Mouse (Mus musculus) midbrain, embryonic 13.5 days (tissue): ENCODE data around the gene Susd1. TPM values are rescaled to one million over a fixed set of nuclear protein-coding genes. Genes with fewer than 3 reads are reported as not detected.

Experiments used
- ATAC-seq: fragments of 200-750 bp; cut with Nextera tagmentation; 2 replicates; pipeline ENCODE4 v1.8.0; 2017; ENCODE audit warnings: mild to moderate bottlenecking, moderate TSS enrichment, moderate library complexity
- H3K27ac ChIP-seq: fragments of 300-500 bp; sonication (generic); 2 replicates; pipeline ENCODE4 v1.5.1; 2015; ENCODE audit warnings: inconsistent platforms, mild to moderate bottlenecking, moderate library complexity
- H3K27me3 ChIP-seq: fragments of 300-500 bp; sonication (generic); 2 replicates; pipeline ENCODE4 v1.6.1; 2015; ENCODE audit warnings: mild to moderate bottlenecking, inconsistent platforms
- H3K36me3 ChIP-seq: fragments of 300-500 bp; sonication (generic); 2 replicates; pipeline ENCODE4 v1.6.1; 2015; ENCODE audit warnings: mild to moderate bottlenecking, inconsistent platforms
- H3K4me1 ChIP-seq: fragments of 300-500 bp; sonication (generic); replicated peaks from 2 replicates; pipeline ENCODE4 v1.6.1; 2015; ENCODE audit warnings: inconsistent platforms
- H3K4me2 ChIP-seq: fragments of 300-500 bp; sonication (generic); replicated peaks from 2 replicates; pipeline ENCODE4 v1.6.1; 2015; ENCODE audit warnings: moderate library complexity, mild to moderate bottlenecking, inconsistent platforms
- H3K4me3 ChIP-seq: fragments of 300-500 bp; sonication (generic); replicated peaks from 2 replicates; pipeline ENCODE4 v1.5.1; 2015; ENCODE audit warnings: mild to moderate bottlenecking, inconsistent platforms
- H3K9ac ChIP-seq: fragments of 300-500 bp; sonication (generic); replicated peaks from 2 replicates; pipeline ENCODE4 v1.6.1; 2015; ENCODE audit warnings: mild to moderate bottlenecking, inconsistent platforms
- H3K9me3 ChIP-seq: fragments of 300-500 bp; sonication (generic); 2 replicates; pipeline ENCODE4 v1.6.1; 2016; ENCODE audit warnings: mild to moderate bottlenecking, inconsistent platforms
- WGBS: fragments of 180-500 bp; shearing (Covaris S2); methylation state at CpG from one replicate; pipeline ENCODE4 v1.1.7; 2015; 5-methylcytosine and 5-hydroxymethylcytosine counted together
- polyA plus RNA-seq: library from polyadenylated mRNA; unstranded; fragments of >200 nt; fragmentation: Nextera tagmentation; extraction: Ambion mirVana; gene quantifications from 2 replicates; pipeline ENCODE4 v1.2.1, GENCODE M21; 2015

The Susd1 gene
- polyA plus RNA-seq, 1 experiment from 2014 or later: 1.4 TPM

GRCm38 (mm10) chr4:59335101-59335500, 103.3 kb downstream of the Susd1 start:
- WGBS: 32% methylated on average over 7 of the region's 7 CpGs
- Histone ChIP-seq H3K27me3 (no peaks in the 10 kb centered on the region; the same call in 1 of the 2 replicates), H3K9me3 (no peaks in the 10 kb centered on the region), H3K9ac (no peak overlapping the region), H3K4me3 (no peak overlapping the region), H3K4me1 (peaks cover 20% of the 10 kb centered on the region), H3K4me2 (no peak overlapping the region), H3K36me3 (no peaks in the 10 kb centered on the region), H3K27ac (no peak overlapping the region)
- no peak for ATAC-seq

GRCm38 (mm10) chr4:59334236-59334635, 104.2 kb downstream of the Susd1 start:
- H3K4me2 ChIP-seq: no peak overlapping the region
- H3K9ac ChIP-seq: no peak overlapping the region
- ATAC-seq: no peak
- H3K9me3 ChIP-seq: no peaks in the 10 kb centered on the region
- H3K27me3 ChIP-seq: no peaks in the 10 kb centered on the region; the same call in 1 of the 2 replicates
- H3K4me1 ChIP-seq: peaks cover 20% of the 10 kb centered on the region
- H3K36me3 ChIP-seq: no peaks in the 10 kb centered on the region
- no peak overlapping the region for H3K27ac ChIP-seq
- no peak overlapping the region for H3K4me3 ChIP-seq
- 95% methylated on average over 4 of the region's 4 CpGs for WGBS

- ATAC-seq: no peak
- no peaks in the 10 kb centered on the region for H3K36me3 ChIP-seq
- H3K4me1 ChIP-seq: peaks cover 20% of the 10 kb centered on the region
- H3K27ac ChIP-seq: no peak overlapping the region
- no peaks in the 10 kb centered on the region; the same call in 1 of the 2 replicates for H3K27me3 ChIP-seq
- WGBS: 95% methylated on average over 14 of the region's 14 CpGs
- no peaks in the 10 kb centered on the region for H3K9me3 ChIP-seq
- no peak overlapping the region for H3K4me3 ChIP-seq
- H3K4me2 ChIP-seq: no peak overlapping the region
- H3K9ac ChIP-seq: no peak overlapping the region
Observed at GRCm38 (mm10) chr4:59333424-59333895, 105.0 kb downstream of the Susd1 start.

- Histone ChIP-seq H3K36me3 (no peaks in the 10 kb centered on the region), H3K27ac (no peak overlapping the region), H3K4me1 (peaks cover 20% of the 10 kb centered on the region), H3K27me3 (no peaks in the 10 kb centered on the region; the same call in 1 of the 2 replicates), H3K9ac (no peak overlapping the region), H3K4me3 (no peak overlapping the region), H3K4me2 (no peak overlapping the region), H3K9me3 (no peaks in the 10 kb centered on the region)
- ATAC-seq: no peak
- 94% methylated on average over 9 of the region's 9 CpGs for WGBS
Observed at GRCm38 (mm10) chr4:59332691-59333423, 105.6 kb downstream of the Susd1 start.

GRCm38 (mm10) chr4:59332089-59332488, 106.3 kb downstream of the Susd1 start:
- 63% methylated on average over 5 of the region's 5 CpGs for WGBS
- Histone ChIP-seq H3K4me2 (no peak overlapping the region), H3K4me1 (peaks cover 20% of the 10 kb centered on the region), H3K9me3 (no peaks in the 10 kb centered on the region), H3K9ac (no peak overlapping the region), H3K36me3 (no peaks in the 10 kb centered on the region), H3K4me3 (no peak overlapping the region), H3K27me3 (no peaks in the 10 kb centered on the region; the same call in 1 of the 2 replicates), H3K27ac (no peak overlapping the region)
- ATAC-seq: no peak

GRCm38 (mm10) chr4:59331633-59332032, 106.8 kb downstream of the Susd1 start:
- peaks cover 20% of the 10 kb centered on the region for H3K4me1 ChIP-seq
- H3K4me2 ChIP-seq: no peak overlapping the region
- H3K36me3 ChIP-seq: no peaks in the 10 kb centered on the region
- 0 out of 2 replicates have a peak, but pooled peaks have one; percentile 46 for ATAC-seq
- H3K9ac ChIP-seq: no peak overlapping the region
- H3K9me3 ChIP-seq: no peaks in the 10 kb centered on the region
- H3K27ac ChIP-seq: no peak overlapping the region
- no peak overlapping the region for H3K4me3 ChIP-seq
- WGBS: 78% methylated on average over 9 of the region's 9 CpGs
- H3K27me3 ChIP-seq: no peaks in the 10 kb centered on the region; the same call in 1 of the 2 replicates

- no peak overlapping the region for H3K27ac ChIP-seq
- no peaks in the 10 kb centered on the region; the same call in 1 of the 2 replicates for H3K27me3 ChIP-seq
- peaks cover 16% of the 10 kb centered on the region for H3K4me1 ChIP-seq
- no peak for ATAC-seq
- no peaks in the 10 kb centered on the region for H3K9me3 ChIP-seq
- H3K4me3 ChIP-seq: no peak overlapping the region
- H3K36me3 ChIP-seq: no peaks in the 10 kb centered on the region
- no peak overlapping the region for H3K9ac ChIP-seq
- WGBS: 32% methylated on average over 10 of the region's 10 CpGs
- no peak overlapping the region for H3K4me2 ChIP-seq
Observed at GRCm38 (mm10) chr4:59330961-59331604, 107.3 kb downstream of the Susd1 start.

- Histone ChIP-seq H3K27ac (no peak overlapping the region), H3K4me3 (no peak overlapping the region), H3K9me3 (no peaks in the 10 kb centered on the region), H3K27me3 (no peaks in the 10 kb centered on the region; the same call in 1 of the 2 replicates), H3K36me3 (no peaks in the 10 kb centered on the region), H3K4me1 (peaks cover 13% of the 10 kb centered on the region; the same call in 1 of the 2 replicates), H3K9ac (no peak overlapping the region), H3K4me2 (no peak overlapping the region)
- 84% methylated on average over 19 of the region's 19 CpGs for WGBS
- no peak for ATAC-seq
Observed at GRCm38 (mm10) chr4:59329461-59330304, 108.8 kb downstream of the Susd1 start.

- Histone ChIP-seq H3K9ac (no peak overlapping the region), H3K27ac (no peak overlapping the region), H3K4me1 (peaks cover 13% of the 10 kb centered on the region; the same call in 1 of the 2 replicates), H3K27me3 (no peaks in the 10 kb centered on the region; the same call in 1 of the 2 replicates), H3K4me2 (no peak overlapping the region), H3K4me3 (no peak overlapping the region), H3K9me3 (no peaks in the 10 kb centered on the region), H3K36me3 (no peaks in the 10 kb centered on the region)
- 90% methylated on average over 7 of the region's 7 CpGs for WGBS
- no peak for ATAC-seq
Observed at GRCm38 (mm10) chr4:59328821-59329220, 109.6 kb downstream of the Susd1 start.

GRCm38 (mm10) chr4:59327986-59328385, 110.4 kb downstream of the Susd1 start:
- no peak overlapping the region for H3K4me3 ChIP-seq
- H3K9ac ChIP-seq: no peak overlapping the region
- H3K27ac ChIP-seq: no peak overlapping the region
- no peaks in the 10 kb centered on the region for H3K36me3 ChIP-seq
- no peak overlapping the region for H3K4me2 ChIP-seq
- WGBS: 94% methylated on average over 5 of the region's 5 CpGs
- no peaks in the 10 kb centered on the region; the same call in 1 of the 2 replicates for H3K27me3 ChIP-seq
- H3K4me1 ChIP-seq: peaks cover 13% of the 10 kb centered on the region; the same call in 1 of the 2 replicates
- H3K9me3 ChIP-seq: no peaks in the 10 kb centered on the region
- ATAC-seq: no peak

- WGBS: 90% methylated on average over 6 of the region's 6 CpGs
Observed at GRCm38 (mm10) chr4:59326031-59326760, 112.2 kb downstream of the Susd1 start.

More at GRCm38 (mm10) chr4:59326031-59326760, 112.2 kb downstream of the Susd1 start:
- H3K27me3 ChIP-seq: no peaks in the 10 kb centered on the region
- H3K27ac ChIP-seq: no peak overlapping the region
- H3K9me3 ChIP-seq: no peaks in the 10 kb centered on the region
- H3K4me2 ChIP-seq: no peak overlapping the region
- H3K9ac ChIP-seq: no peak overlapping the region
- no peak for ATAC-seq
- no peak overlapping the region for H3K4me3 ChIP-seq
- H3K36me3 ChIP-seq: no peaks in the 10 kb centered on the region
- peaks cover 4% of the 10 kb centered on the region for H3K4me1 ChIP-seq
